Mouse (Mus musculus): Measurements from ENCODE around the gene Rprd1b.
"Not testable (repeated sequence)": the region's sequence is repeated elsewhere in the genome, so short reads cannot be mapped to it uniquely, and the experiment has no call there.

Gene Rprd1b

GRCm38 (mm10) chr2:158043504-158043903, 15.2 kb downstream of the Rprd1b start:
- no peak for DNase-seq (ENCODE audit: low read depth, low spot score)

GRCm38 (mm10) chr2:158046186-158046585, 17.9 kb downstream of the Rprd1b start:
- DNase-seq (ENCODE audit: low read depth, low spot score), result no peak

DNA sequence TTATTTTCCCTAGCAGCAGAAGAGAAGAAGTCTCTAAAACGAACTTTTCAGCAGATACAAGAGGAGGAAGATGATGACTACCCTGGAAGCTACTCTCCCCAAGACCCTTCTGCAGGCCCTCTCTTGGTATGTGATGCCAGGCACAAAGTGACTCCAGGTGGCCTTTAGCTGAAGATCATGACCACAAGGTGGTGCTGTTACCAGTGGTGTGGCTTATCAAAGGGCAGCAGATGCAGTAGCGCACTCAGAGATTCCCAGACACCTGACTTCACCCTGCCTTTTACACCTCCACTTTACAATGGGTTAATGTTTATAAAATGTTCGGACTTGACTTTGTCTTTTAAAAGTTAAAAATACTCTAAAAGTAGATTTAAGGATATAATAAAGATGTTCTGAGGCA, 19.6 kb downstream of the Rprd1b start:
- DNase-seq (ENCODE audit: low read depth, low spot score), result peak; percentile 69

DNA sequence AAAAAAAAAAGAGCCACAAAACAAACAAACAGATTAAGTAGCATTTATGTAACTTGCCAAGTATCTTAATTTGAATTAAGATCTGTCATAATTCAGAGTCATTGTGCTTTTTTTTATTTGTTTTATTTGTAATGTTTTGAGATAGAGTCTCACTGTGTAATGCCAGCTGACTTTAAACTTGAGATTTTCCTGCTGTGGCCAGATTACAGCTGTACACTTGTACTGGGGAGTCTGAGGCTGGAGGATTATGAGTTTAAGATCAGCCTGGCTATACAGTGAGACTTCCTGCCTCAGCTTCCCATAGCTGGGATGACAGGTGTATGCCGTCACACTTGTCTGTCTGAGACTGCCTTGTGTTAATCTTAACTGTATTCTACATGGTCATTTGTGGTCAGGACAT, 20.4 kb downstream of the Rprd1b start:
- no peak for DNase-seq (ENCODE audit: low read depth, low spot score)

DNA sequence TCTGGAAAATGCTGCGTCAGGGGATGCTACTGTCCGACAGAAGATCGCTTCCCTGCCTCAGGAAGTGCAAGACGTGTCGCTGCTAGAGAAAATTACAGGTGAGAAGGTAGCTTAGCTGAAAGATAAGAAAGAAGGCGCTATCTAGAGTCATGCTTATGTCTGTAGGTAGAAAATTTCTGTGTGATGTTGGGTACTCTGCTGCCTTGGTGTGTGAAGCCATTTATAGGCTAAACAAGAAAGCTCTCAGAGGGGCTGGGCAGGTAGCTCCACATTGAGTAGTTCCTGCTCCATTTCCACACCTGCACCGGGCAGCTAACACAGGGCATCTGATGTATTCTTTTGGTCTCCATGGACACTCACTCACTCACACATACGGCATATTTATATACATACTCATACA, 21.8 kb downstream of the Rprd1b start:
- DNase-seq (ENCODE audit: low read depth, low spot score), result no peak

DNA sequence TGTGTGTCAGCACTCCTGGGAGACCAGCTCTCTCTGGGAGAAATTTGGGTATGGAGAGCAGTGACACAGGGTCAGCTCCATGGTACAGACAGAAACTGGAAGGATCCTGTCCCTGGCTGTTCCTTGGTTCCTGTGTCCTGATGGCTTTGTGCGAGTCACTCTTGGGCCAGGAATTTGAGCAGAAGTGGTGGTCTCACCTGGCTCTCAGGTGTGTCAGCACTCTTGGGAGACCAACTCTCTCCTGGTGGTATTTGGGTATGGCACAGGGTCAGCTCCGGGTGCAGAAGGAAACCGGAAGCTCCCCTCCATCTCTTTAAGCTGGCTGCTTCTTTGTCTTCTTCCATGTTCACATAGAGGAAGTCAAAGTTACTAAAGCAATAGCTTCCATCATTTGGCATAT, 26.3 kb downstream of the Rprd1b start:
- no peak for DNase-seq (ENCODE audit: low read depth, low spot score)

DNA sequence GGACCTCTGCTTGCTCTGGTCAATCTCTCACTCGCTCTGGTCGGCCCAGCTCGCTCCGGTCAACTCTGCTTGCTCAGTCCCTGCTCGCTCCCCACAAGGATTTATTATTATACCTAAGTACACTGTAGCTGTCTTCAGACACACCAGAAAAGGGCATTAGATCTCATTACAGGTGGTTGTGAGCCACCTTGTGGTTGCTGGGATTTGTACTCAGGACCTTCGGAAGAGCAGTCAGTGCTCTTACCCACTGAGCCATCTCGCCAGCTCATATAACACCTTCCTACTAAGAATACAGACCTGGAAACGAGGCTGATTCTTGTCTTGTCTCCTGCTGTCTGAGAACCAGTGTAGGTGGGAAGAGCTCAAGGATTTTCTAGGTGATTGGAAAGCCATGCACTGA, 27.1 kb downstream of the Rprd1b start:
- DNase-seq (ENCODE audit: low read depth, low spot score), result not testable (repeated sequence)

DNA sequence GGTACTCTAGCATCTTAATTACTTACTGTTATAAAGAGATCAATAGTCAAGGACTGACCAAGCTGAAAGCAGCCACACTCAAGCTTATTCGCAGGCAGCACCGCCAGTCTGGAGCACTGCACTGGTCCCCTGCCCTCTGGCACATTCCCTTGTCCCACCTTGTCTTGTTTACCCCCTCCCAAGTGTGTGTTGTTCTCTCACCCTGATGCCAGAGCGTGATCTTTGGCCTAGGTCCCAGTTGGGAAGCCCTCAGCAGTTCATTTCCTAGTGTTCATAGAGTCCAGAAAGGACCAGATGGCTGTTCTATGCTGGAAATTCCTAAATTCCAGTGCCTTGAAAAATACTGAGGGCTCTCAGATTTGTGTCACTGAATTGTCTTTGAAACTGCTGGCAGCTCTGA, 28.7 kb downstream of the Rprd1b start:
- no peak for DNase-seq (ENCODE audit: low read depth, low spot score)

- no peak for DNase-seq (ENCODE audit: low read depth, low spot score)
Observed at GRCm38 (mm10) chr2:158058534-158058933, 30.2 kb downstream of the Rprd1b start.

- no peak for DNase-seq (ENCODE audit: low read depth, low spot score)
Observed at GRCm38 (mm10) chr2:158059666-158060105, 31.4 kb downstream of the Rprd1b start.

GRCm38 (mm10) chr2:158063036-158063435, 34.7 kb downstream of the Rprd1b start:
- no peak for DNase-seq (ENCODE audit: low read depth, low spot score)

- DNase-seq (ENCODE audit: low read depth, low spot score), result no peak
Observed at GRCm38 (mm10) chr2:158064571-158065048, 36.3 kb downstream of the Rprd1b start.

- DNase-seq (ENCODE audit: low read depth, low spot score), result no peak
Observed at GRCm38 (mm10) chr2:158065064-158065463, 36.8 kb downstream of the Rprd1b start.

DNA sequence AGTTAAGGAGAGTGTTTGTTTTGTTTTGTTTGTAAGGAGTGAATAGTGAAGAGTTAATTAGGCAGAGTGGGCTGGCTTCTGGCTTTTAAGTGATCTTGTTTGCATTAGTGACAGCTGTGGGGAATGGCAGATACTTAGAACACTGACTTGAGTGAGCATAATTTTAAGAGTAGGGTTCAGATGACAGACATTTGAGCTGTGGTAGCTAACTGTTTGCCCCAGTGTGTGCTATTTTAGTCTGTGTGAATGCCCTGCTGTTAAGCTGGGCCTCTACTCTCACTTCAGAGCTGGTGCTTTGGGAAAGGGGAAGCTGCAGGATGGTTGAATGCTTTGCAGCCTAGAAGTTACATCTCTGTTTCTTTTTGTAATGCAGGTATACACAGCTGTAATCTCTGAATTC, 38.2 kb downstream of the Rprd1b start:
- DNase-seq (ENCODE audit: low read depth, low spot score), result no peak

GRCm38 (mm10) chr2:158067260-158067824, 39.0 kb downstream of the Rprd1b start:
- DNase-seq (ENCODE audit: low read depth, low spot score), result no peak

GRCm38 (mm10) chr2:158068444-158068971, 40.2 kb downstream of the Rprd1b start:
- no peak for DNase-seq (ENCODE audit: low read depth, low spot score)

DNA sequence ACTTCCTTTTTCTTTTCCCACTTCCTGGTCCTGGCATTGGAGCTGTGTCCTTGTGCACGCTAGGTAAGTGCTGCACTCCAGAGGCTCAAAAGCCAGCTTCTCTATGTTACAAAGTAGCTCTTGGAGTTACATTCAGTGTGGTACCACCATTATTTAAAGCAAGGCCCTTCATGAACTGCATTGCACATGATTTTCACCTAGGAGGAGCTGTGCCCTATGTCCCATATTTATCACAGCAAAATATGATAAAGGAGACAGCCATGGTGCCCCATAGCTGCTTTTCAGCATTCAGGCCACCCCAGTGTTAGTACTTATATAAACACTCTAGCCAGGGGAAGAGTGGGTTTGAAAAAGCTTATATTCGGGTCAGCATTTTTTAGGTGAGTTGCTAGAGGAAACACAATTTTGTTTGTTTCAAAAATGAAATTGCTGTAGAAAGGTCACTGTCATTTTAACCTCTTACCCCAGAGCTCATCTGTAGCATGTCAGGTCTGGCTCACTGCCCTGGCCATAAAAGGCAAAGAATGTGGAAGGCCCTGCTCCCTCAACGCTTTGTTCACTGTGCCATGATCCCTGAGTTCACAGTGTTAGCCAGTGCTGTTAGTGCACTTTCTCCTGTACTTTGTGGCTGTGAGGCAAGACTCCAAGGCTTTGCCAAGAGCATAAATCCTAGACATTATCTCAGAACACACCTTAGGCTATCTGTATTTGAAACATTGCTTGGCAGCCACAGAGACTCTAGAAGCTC, 42.8 kb downstream of the Rprd1b start:
- DNase-seq (ENCODE audit: low read depth, low spot score), result no peak

DNA sequence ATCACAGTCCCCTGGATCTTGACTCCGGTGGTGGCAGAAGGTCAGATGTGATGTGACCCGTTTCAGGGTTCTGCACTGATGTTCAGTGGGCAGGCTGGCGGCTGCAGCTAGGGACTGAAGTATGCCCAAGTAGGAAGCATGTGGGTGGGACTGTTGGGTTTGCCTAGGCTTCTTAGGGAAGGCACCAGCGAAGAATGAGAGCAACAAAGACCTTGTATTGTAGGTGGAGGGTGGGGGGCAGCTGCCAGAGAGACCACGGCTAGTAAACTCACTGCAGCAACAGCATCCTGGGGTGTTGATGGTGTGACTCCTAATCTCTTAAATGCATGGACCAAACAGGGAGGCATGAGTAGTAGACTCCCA, 43.3 kb downstream of the Rprd1b start:
- no peak for DNase-seq (ENCODE audit: low read depth, low spot score)

DNA sequence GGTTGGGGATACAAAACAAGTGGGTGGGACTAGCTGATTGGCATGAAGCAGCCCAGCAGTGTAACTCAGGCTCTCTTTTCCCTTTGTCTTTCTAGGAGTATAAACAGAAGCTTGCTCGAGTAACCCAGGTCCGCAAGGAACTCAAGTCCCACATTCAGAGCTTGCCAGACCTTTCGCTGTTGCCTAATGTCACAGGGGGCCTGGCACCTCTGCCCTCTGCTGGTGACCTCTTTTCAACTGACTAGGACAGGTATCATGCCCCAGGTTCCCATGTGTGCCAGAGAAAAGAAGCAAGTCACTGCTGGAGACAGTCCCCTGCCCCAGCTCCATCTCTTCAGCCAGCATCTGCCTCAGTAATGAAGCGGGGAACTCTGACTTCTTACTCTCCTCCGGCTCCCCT, 46.5 kb downstream of the Rprd1b start:
- DNase-seq (ENCODE audit: low read depth, low spot score), result no peak

GRCm38 (mm10) chr2:158076690-158077089, 48.4 kb downstream of the Rprd1b start:
- DNase-seq (ENCODE audit: low read depth, low spot score), result no peak

- DNase-seq (ENCODE audit: low read depth, low spot score), result no peak
Observed at GRCm38 (mm10) chr2:158077981-158078380, 49.7 kb downstream of the Rprd1b start.

DNA sequence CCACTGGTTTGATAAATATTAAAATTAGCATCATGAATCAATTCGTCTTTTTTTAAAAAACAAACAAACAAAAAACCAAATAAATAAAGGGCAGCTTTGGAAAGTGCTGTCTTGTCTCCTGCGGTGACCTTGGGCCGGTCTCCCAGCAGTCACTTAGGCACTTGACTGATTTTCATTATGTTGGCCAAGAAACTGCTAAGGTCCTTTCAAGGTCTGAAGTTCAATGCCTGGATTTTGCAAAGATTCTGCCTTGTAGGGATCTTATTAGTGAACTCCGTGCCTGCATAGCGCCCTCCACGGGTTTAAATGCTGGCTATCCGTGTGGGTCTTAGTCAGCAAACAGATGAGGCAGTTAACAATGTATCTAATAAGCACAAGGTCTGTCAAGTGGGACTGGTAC, 50.7 kb downstream of the Rprd1b start:
- DNase-seq (ENCODE audit: low read depth, low spot score), result no peak

GRCm38 (mm10) chr2:158079843-158080395, 51.6 kb downstream of the Rprd1b start:
- DNase-seq (ENCODE audit: low read depth, low spot score), result no peak
